Mouse (Mus musculus) central nervous system, embryonic 18 days (tissue): Measurements from ENCODE around the gene Stx8. TPM values are rescaled to one million over a fixed set of nuclear protein-coding genes. Genes with fewer than 3 reads are reported as not detected.

Experiments
- polyA plus RNA-seq: library from polyadenylated mRNA; depleted of rRNA; stranded (reverse); fragments of >200 nt; gene quantifications from 2 replicates; pipeline ENCODE4 v1.2.3, GENCODE M21; 2012; rRNA removed

The Stx8 gene
- 27.2 and 28.7 TPM in 2 replicates for polyA plus RNA-seq

GRCm38 (mm10) chr11:67965905-67966878, at the start of gene Stx8:
TSS of gene Stx8 (plus strand) at chr11:67966193.

GRCm38 (mm10) chr11:67921827-67922754, 43.9 kb upstream of the Stx8 start, which contains the start of gene Usp43:
TSS of gene Usp43 (minus strand) at chr11:67922153.

GRCm38 (mm10) chr11:67965242-67965883, 630 bp upstream of the Stx8 start, which contains the start of gene Cfap52:
TSS of gene Cfap52 (minus strand) at chr11:67965651.

Other genes with a start within 250 kb of the Stx8 start
- 0.04 TPM in 2 replicates for gene Glp2r, start 195.0 kb upstream of the Stx8 start, polyA plus RNA-seq
- 0.05 TPM in 1 of 2 replicates, not detected in the other for gene Gsg1l2, start 191.6 kb upstream of the Stx8 start, polyA plus RNA-seq
- 0.09 and 3.0 TPM in 2 replicates for gene Dhrs7c, start 168.0 kb upstream of the Stx8 start, polyA plus RNA-seq
- gene Usp43, start 44.0 kb upstream of the Stx8 start, polyA plus RNA-seq: 7.9 and 9.5 TPM in 2 replicates
- 1.8 and 2.8 TPM in 2 replicates for gene Cfap52, start 542 bp upstream of the Stx8 start, polyA plus RNA-seq